Mouse (Mus musculus): Measurements from ENCODE around the gene Atcay.

DNA sequence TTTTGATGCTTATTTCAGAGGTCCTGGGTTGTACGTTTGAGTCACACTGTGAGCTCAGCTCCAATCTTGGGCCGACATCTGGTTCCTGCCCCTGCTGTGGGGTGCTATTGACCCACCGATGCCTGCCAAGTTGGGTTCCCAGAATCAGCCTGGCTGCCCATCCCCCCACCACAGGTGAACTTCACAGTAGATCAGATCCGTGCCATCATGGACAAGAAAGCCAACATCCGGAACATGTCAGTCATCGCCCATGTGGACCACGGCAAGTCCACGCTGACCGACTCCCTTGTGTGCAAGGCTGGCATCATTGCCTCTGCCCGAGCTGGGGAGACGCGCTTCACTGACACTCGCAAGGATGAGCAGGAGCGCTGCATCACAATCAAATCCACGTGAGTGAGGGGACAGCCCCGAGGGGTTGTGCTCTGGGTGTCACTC, 53.1 kb downstream of the Atcay start:
- TF ChIP-seq CTCF (IDR thresholded peaks at IDR 0.05), result no peak
- no peak for TF ChIP-seq EP300 (IDR thresholded peaks at IDR 0.05)

Measured in lung, postnatal 0 days (tissue).